Mouse (Mus musculus): ENCODE measurements around the gene Xrcc5.

- TF ChIP-seq CTCF (IDR thresholded peaks at IDR 0.05; ENCODE audit: borderline replicate concordance, insufficient read depth, low read depth, low read length) (no peak), POLR2A (IDR thresholded peaks at IDR 0.05; ENCODE audit: borderline replicate concordance, insufficient read depth, low read length) (no peak)
Measured at GRCm38 (mm10) chr1:72354856-72355255, 47.6 kb downstream of the Xrcc5 start.
